Mouse (Mus musculus) left cerebral cortex, adult 2 months (tissue): ENCODE results near the gene St3gal2. TPM values are rescaled to one million over a fixed set of nuclear protein-coding genes. Genes with fewer than 3 reads are reported as not detected.
"Not testable (repeated sequence)": the region's sequence is repeated elsewhere in the genome, so short reads cannot be mapped to it uniquely, and the experiment has no call there.

ENCODE experiments used
- DNase-seq, 2 experiments: peaks; one replicate each; pipeline ENCODE4 v3.0.0; 2021 to 2022; ENCODE audit warnings: low spot score in 2 of 2, mixed read lengths in 1 of 2; ENCODE audit errors: extremely low spot score in 1 of 2
- H3K27ac ChIP-seq: fragments of 200-600 bp; 2 replicates; pipeline ENCODE4 v1.8.1; 2022
- H3K4me3 ChIP-seq: fragments of 200-600 bp; 2 replicates; pipeline ENCODE4 v1.8.1; 2022
- CTCF ChIP-seq: fragments of 200-600 bp; IDR thresholded peaks from 2 replicates; pipeline ENCODE4 v1.8.1; 2022; ENCODE audit warnings: antibody characterized with exemption, mild to moderate bottlenecking, moderate library complexity
- intact Hi-C: fragments of 180-260 bp; cut with DNase I; formaldehyde crosslinking; loops from one replicate; pipeline ENCODE4 v1.15.1; 2025
- total RNA-seq, 2 experiments: library from RNA; stranded (reverse); gene quantifications; 2 replicates each; pipeline ENCODE4 v1.2.3; 2021

The St3gal2 gene
- total RNA-seq, 2 experiments from 2014 or later, result 88.4 to 97.4 TPM

DNA sequence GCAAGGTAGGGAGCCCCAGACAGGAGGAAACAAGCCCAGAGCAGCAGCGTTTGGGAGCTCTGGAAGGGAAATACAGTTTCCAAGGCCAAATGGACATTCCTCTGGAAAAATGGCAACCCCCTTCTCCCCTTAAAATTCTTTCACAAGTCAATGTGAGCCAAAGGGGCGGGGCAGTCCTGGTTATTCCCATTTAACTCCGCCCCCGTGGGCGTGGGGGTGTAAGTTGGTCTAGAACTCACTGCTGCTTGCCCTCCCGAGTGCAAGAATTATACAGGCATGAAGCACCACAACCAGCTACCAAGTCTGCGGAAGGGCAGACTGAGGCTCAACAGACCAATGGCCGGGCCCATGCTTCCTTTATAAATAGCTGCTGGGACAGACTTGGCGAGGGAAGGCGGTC lies 24.9 kb upstream of the St3gal2 start:
- intact Hi-C loops, result no loop called here
- DNase-seq, result no peak
- no peak overlapping the region for H3K4me3 ChIP-seq
- no peak for TF ChIP-seq CTCF
- no peak overlapping the region for H3K27ac ChIP-seq

- no peak for DNase-seq
- Histone ChIP-seq H3K27ac (no peak overlapping the region), H3K4me3 (no peak overlapping the region)
- intact Hi-C loops, result no loop called here
- TF ChIP-seq CTCF, result no peak
These were observed 24.5 kb upstream of the St3gal2 start for GRCm38 (mm10) chr8:110895254-110895653.

DNA sequence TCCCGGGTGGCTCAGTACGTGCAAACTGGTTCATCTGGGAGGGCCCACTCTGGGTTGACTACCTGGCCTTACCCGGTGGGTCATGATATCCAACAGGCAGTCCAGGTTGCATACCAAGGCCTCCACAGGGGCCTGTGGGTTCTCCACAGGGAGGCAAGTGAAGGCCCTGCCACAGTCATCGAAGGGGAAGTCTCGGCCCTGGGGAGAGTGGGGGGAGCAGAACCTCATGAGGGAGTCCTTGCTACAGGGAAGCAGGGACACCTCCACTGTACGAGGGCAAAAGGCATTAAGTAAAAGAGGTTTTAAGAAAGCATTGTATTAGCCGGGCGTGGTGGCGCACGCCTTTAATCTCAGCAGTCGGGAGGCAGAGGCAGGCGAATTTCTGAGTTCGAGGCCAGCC lies 23.9 kb upstream of the St3gal2 start:
- H3K4me3 ChIP-seq, result no peak overlapping the region
- no peak for TF ChIP-seq CTCF
- intact Hi-C loops, result no loop called here
- DNase-seq, result no peak
- H3K27ac ChIP-seq, result no peak overlapping the region

GRCm38 (mm10) chr8:110897495-110897894 lies 22.2 kb upstream of the St3gal2 start:
- Histone ChIP-seq H3K4me3 (no peak overlapping the region), H3K27ac (no peak overlapping the region)
- DNase-seq, result no peak
- intact Hi-C loops, result no loop called here
- TF ChIP-seq CTCF, result no peak

DNA sequence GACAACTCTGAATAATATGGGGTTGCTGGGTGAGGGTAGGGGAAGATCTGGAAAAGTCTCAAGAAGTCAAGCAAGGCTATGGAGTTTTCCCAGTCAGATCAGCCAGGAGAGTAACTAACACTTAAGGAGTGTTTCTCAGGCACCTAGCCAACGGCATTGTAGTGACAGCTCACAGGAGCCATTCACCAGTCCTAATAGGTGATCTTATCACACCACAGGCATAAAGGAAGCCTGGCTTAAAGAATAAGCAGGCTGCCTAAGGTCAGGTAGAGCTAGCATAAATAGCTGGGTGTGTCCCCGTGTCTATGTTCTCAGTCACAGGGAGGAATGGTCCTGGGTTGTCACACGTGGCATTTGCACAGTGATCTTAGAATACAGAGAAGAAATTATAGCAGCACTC lies 18.7 kb upstream of the St3gal2 start:
- intact Hi-C loops, result no loop called here
- DNase-seq, result no peak
- H3K27ac ChIP-seq, result no peak overlapping the region
- H3K4me3 ChIP-seq, result no peak overlapping the region
- no peak for TF ChIP-seq CTCF

DNA sequence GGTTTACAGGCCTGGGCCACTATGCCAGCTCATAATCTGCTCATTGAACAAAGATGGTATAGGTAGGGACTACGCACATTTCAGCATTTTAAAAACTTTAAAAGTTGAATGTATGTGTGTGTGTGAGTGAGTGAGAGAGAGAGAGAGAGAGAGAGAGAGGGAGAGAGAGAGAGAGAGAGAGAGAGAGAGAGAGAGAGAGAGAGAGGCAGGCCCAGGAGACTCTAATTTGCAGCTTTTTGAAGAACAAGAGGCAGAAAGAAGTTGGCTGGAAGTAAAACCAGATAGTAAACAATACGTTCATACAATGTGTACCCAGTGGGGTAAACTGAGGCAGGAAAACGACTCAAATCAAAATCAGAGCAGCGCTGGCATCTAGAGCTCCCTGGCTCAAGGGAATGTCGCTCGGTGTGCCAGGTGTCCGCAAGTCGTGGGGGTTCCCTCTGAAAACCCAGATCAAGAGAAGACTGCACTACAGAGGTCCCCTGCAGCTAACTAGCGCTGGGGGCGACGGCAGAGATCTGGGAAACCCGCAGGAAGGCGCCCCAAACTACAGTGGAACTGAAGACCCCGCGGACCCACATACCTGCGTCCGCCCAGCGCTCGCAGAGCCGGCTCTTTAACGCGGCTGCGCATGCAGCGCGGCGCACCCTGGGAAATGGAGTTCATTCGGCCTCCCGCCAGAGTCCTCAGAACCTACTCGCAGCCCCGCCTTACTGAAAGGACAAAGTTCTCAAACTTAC lies 17.7 kb upstream of the St3gal2 start, which contains the start of gene Fuk:
Gene Fuk, minus strand, starts transcription at position 650 of the 740 bp plus-strand sequence.
- peak within 1 kb of the TSS; percentile 64 for H3K27ac ChIP-seq
- H3K4me3 ChIP-seq, result peak within 1 kb of the TSS; percentile 74
- DNase-seq, result peak; percentile 82 to 83
- TF ChIP-seq CTCF, result no peak
- intact Hi-C loops, result no loop called here

DNA sequence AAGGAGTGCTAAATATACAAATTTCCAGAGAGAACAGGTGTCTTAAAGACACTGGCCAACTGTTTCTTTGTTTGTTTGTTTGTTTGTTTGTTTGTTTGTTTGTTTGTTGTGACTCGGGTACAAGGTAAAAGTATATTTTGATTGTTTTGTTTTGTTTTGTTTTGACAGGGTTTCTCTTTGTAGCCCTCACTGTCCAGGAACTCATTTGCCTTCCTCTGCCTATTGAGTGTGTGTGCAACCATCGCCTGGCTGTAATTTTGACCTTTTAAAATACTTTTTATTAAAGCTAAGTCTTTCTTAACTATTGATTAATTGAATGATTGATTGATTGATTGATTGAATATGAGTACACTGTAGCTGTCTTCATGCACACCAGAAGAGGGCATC lies 17.1 kb upstream of the St3gal2 start:
- peak overlapping the region; percentile 74 for H3K4me3 ChIP-seq
- no peak for DNase-seq
- no peak for TF ChIP-seq CTCF
- intact Hi-C loops, result no loop called here
- H3K27ac ChIP-seq, result no peak overlapping the region

DNA sequence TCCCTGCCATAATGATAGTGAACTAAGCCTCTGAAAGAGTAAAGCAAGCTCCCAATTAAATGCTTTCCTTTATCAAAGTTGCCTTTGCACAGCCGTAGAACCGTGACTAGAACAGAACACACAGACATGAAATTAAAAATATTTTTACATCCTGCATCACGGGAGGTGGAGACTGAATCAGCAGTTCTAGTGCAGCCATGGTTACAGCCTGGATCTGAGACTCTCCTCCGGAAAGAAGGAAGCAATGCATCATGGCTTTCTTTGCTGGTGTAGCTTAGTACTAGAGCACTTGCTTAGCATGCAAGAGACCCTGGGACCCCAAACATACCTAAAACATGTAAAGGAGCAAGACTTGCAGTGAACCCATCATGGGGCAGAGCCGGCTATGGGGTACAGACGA lies 14.3 kb upstream of the St3gal2 start:
- Histone ChIP-seq H3K27ac (peak overlapping the region; percentile 30; the same call in 1 of the 2 replicates), H3K4me3 (no peak overlapping the region)
- intact Hi-C loops, result no loop called here
- TF ChIP-seq CTCF, result no peak
- DNase-seq, result no peak

DNA sequence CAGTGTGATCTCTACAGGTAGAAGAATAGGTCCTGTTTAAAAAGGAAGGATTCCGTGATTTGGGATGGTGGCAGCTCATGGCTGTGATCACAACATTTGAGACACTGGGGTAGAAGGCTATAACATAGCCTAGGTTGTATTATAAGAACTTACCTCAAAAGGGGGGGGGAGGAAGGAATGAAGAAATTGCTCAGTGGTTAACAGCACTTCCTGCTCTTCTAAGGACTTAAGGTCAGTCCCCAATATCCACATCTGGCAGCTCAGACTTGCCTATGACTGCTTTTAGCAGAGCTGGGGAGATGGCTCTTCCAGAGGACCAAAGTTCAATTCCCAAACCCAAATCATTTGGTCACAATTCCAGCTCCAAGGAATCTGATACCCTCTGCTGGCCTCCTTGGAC lies 13.0 kb upstream of the St3gal2 start:
- DNase-seq, result no peak
- Histone ChIP-seq H3K27ac (no peak overlapping the region), H3K4me3 (no peak overlapping the region)
- intact Hi-C loops, result no loop called here
- no peak for TF ChIP-seq CTCF

DNA sequence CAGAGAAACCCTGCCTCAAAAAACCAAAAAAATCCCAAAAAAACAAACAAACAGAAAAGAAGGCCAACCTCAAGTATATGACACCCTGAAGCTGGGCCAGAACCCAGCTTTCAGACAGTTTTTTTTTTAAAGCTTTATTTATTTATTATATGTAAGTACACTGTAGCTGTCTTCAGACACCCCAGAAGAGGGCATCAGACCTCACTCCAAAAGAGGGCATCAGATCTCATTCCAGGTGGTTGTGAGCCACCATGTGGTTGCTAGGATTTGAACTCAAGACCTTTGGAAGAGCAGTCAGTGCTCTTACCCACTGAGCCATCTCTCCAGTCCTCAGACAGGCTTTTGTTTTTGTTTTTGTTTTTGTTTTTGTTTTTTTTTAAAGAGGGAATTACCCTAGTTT lies 9.9 kb upstream of the St3gal2 start:
- H3K27ac ChIP-seq, H3K4me3 ChIP-seq, DNase-seq: not testable (repeated sequence)
- intact Hi-C loops, result loop anchor here (5.0 kb wide), 1 partner anchor 62 kb away; no protein-coding TSS in a partner anchor
- TF ChIP-seq CTCF, result peak; percentile 27

GRCm38 (mm10) chr8:110911576-110912570 lies 7.8 kb upstream of the St3gal2 start:
- DNase-seq, result no peak

GRCm38 (mm10) chr8:110917415-110917814 lies 2.3 kb upstream of the St3gal2 start:
- H3K27ac ChIP-seq, result no peak overlapping the region
- H3K4me3 ChIP-seq, result no peak overlapping the region
- intact Hi-C loops, result no loop called here
- DNase-seq, result no peak
- TF ChIP-seq CTCF, result no peak

More at GRCm38 (mm10) chr8:110911576-110912570, 7.8 kb upstream of the St3gal2 start:
- peak; percentile 25 for TF ChIP-seq CTCF
- H3K27ac ChIP-seq, result no peak overlapping the region
- intact Hi-C loops, result loop anchor here (5.0 kb wide), 1 partner anchor 60 kb away; no protein-coding TSS in a partner anchor
- no peak overlapping the region for H3K4me3 ChIP-seq
